Mouse (Mus musculus) spleen, adult 12 weeks (tissue): ENCODE data around the gene Xylb.

Experiments
- DNase-seq: peaks from one replicate; pipeline ENCODE4 v3.0.0; 2022; ENCODE audit warnings: low spot score

The Xylb gene

DNA sequence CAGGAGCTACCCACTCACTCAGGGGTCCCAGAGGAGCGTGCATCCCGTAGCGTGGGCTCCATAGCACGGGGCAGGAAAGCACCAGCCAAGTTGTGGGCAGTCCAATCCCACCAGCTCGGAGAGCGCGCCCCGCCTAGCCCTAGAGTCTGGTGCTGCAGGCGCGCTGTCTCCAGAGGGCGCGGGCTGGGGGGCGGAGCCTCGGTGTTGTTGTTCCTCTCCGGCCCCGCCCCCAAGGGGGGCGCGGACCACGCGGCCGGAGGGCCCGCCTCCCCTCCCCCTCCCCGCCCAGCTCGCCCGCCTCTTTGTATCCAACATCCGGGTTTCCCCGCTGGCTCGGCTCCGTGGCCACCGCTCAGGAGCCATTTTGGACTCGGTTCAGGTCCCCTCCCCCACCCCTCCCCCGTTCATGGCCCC lies 44.6 kb downstream of the Xylb start, which contains the start of gene Acvr2b:
Gene Acvr2b, plus strand, starts transcription at position 318 of the 414 bp plus-strand sequence.
- DNase-seq = peak; percentile 19

GRCm38 (mm10) chr9:119402253-119403235 lies 45.4 kb downstream of the Xylb start:
- no peak for DNase-seq

GRCm38 (mm10) chr9:119403236-119403641 lies 46.1 kb downstream of the Xylb start:
- DNase-seq = no peak

GRCm38 (mm10) chr9:119404090-119404489 lies 46.9 kb downstream of the Xylb start:
- DNase-seq = no peak

DNA sequence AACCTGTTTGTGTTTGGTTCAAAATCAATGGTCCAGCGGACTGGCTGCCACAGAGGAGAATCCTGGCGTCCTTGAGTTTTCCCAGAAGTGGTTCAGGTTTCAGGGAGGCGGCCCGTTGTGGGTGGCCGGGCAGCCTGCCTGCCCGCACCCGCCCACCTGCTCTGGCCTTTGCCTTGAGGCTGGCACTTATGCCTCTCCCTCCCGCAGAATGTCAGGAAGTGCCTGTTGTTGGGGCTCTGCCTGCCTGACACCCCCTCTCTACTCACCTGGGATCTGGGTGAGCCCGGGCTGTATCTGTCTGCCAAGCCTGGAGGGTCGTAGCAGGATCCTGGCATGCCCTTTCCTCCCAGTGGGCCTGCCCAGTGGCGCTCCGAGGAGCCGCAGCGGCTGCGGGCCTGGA lies 50.7 kb downstream of the Xylb start:
- DNase-seq = no peak

GRCm38 (mm10) chr9:119408898-119409664 lies 51.9 kb downstream of the Xylb start:
- no peak for DNase-seq

DNA sequence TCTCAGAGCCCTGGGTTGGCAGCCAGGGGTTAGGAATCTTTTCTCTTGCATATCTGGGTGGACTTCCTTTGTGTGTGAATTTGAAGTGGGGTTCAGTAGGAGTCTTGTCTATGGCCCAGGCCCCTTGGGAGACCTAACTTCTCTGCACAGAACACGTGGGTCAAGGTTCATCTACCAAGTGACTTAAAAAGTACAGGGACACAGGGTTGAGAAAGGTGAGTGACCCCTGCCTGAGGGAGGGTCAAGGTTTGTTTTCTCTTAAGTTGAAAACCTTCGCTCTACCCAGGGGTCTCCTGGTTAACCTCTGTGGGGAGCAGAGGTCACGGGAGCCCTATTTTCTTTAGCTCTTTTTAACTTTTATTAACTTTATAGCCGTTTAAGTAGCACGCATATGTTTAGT lies 52.7 kb downstream of the Xylb start:
- no peak for DNase-seq

DNA sequence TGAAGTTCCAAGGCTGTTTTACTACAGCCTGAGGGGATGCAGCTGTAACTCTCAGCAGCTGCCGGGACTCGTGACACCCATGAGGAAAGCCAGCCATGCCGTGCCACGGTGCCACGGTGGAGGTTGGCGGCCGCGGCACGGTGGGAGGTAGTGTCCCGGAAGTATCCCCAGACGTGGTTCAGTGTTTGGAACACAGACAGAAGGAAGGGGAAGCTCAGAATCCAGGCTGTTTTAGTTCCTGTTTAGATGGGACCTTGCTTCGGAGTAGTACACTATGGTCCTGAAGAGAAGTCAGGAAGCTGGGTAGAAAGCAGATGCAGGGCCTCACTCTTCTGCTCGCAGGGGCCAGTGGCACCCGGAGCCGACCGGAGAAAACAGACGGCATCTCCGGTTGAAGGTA lies 60.8 kb downstream of the Xylb start:
- DNase-seq = no peak

- DNase-seq = no peak
Measured at GRCm38 (mm10) chr9:119419852-119420438, 62.8 kb downstream of the Xylb start.

- DNase-seq = no peak
Measured at GRCm38 (mm10) chr9:119425217-119425975, 68.2 kb downstream of the Xylb start.

DNA sequence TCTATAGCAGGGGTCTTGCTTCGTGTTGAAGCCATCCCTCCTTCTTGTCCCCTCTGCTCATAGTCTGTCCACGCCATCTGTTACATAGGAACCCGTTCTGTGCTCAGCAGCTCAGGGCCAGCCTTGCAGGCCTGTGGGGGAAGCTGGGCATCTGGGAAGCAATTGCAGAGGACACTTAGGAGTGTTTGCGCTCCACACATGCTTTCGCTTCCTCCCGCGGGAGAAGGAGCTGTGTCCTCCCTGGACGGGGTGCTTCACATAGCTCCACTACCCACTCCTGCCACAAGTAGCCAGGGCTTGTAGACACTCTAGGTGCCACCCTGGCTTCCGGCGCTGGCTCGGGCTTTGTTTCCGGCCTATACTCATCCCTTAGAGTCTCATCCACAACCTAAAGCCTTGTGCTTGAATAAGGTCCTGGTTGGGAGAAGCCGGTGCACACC lies 68.8 kb downstream of the Xylb start:
- no peak for DNase-seq

GRCm38 (mm10) chr9:119426483-119426882 lies 69.3 kb downstream of the Xylb start:
- no peak for DNase-seq

DNA sequence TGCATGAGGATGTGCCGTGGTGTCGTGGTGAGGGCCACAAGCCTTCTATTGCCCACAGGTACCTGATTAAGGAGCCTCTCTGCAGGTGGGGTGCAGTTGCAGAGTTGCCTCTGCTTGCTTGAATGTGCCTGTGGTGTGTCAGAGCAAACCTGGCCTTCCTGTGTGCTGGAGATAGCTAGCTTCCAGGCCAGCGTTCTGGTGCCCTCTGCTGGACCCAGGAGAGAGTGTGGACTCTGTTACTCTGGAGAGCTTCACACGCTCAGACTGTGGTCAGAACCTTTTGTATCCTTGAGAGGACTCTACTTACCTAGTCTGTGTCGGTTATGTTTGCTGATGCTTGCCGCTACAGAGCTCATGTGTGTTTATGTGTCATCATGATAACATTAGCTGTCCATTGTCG lies 73.1 kb downstream of the Xylb start:
- no peak for DNase-seq

- DNase-seq = no peak
Measured at GRCm38 (mm10) chr9:119435855-119436254, 78.7 kb downstream of the Xylb start.

- no peak for DNase-seq
Measured at GRCm38 (mm10) chr9:119438065-119438464, 80.9 kb downstream of the Xylb start.

DNA sequence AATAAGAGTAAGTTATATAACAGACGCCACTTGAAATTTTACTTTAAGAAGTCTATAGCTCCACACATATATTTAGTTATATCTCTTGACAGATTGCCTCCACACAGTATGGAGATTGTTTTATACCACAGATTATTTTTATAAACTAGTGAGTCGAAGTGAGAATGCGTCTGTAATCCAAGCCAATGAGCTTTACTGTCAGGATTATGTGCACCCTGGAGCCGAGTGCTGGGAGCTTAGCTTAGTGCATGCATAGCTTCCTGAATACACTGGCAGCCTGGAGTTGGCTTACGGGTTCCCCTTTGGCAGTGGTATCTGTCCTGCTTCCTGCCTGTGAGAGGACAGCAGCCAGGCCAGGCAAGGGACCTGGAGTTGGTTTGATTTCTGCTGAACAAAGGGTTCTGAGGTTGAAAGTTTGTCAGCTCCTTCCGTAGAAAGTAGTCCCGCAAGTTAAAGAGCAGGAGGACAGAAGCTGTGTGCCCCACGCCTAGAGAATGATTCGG lies 81.4 kb downstream of the Xylb start:
- no peak for DNase-seq
